Mouse (Mus musculus): ENCODE measurements at regions not wholly inside any gene's neighbourhood (a gene's known extent, or its start where the extent isn't known, plus 50 kb on each side); places are given as distances from the start of the nearest gene placed in this dataset.
"Not testable (repeated sequence)": the region's sequence is repeated elsewhere in the genome, so short reads cannot be mapped to it uniquely, and the experiment has no call there.

DNA sequence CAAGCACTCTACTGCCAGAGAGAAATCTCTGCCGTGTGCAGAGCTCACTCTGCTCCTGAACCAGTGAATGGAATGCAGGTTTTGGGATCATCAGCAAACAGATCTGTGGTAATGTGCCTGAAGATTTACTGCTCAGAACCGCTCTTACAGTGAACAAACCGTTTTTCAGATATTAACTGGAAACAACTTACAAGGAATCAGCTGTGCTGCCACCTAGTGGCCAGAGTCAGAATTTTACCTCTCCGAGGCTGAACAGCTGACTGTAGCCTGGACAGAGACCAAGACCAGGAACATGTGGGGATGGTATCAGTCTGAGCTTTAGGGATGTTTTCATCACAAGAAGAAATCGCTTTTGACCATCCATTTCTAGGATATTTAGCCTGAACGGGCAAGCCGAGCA, 65.3 kb downstream of the Gm15023 start:
- H3K4me2 ChIP-seq; H3K9me3 ChIP-seq; H3K27ac ChIP-seq (replicated peaks); H3K9ac ChIP-seq; H3K36me3 ChIP-seq; H3K4me3 ChIP-seq; H3K27me3 ChIP-seq; ATAC-seq (ENCODE audit: low FRiP score, low read depth); H3K4me1 ChIP-seq (replicated peaks): not testable (repeated sequence)
- 21% methylated on average over 6 of the region's 7 CpGs for WGBS

DNA sequence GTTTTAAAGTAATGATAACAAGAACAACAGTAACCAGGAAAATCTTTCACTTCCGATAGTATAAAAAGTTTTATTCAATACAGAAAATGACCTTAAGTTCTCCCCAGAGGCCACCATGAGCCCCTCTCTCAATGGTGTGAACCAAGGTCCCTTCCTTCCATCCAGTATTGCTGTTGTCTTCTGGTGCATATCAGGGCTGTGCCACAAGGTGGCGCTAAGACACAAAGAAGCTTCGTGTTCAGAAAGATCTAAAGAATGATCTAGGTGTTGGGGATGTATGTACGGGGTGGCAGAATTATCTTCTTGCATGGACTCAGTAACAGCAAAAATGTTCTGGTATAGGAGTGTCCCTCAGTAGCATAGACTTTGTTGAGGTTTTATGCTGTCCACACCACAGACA, 66.6 kb downstream of the Gm15023 start:
- not testable (repeated sequence) for H3K4me2 ChIP-seq; H3K27ac ChIP-seq (replicated peaks); H3K36me3 ChIP-seq; ATAC-seq (ENCODE audit: low FRiP score, low read depth); H3K27me3 ChIP-seq; H3K9me3 ChIP-seq; H3K4me3 ChIP-seq; H3K4me1 ChIP-seq (replicated peaks); H3K9ac ChIP-seq
- WGBS = 21% methylated on average over 4 of the region's 4 CpGs

GRCm38 (mm10) chrX:135101594-135101993, 75.8 kb downstream of the Gm15023 start:
- Histone ChIP-seq H3K4me3 (no peak overlapping the region), H3K4me1 (replicated peaks) (no peaks in the 10 kb centered on the region), H3K9me3 (no peaks in the 10 kb centered on the region), H3K27ac (replicated peaks) (no peak overlapping the region), H3K27me3 (no peaks in the 10 kb centered on the region), H3K9ac (no peak overlapping the region), H3K36me3 (no peaks in the 10 kb centered on the region), H3K4me2 (no peak overlapping the region)
- 43% methylated on average over 3 of the region's 3 CpGs for WGBS
- no peak; the same call in 1 of the 2 replicates for ATAC-seq (ENCODE audit: low FRiP score, low read depth)

DNA sequence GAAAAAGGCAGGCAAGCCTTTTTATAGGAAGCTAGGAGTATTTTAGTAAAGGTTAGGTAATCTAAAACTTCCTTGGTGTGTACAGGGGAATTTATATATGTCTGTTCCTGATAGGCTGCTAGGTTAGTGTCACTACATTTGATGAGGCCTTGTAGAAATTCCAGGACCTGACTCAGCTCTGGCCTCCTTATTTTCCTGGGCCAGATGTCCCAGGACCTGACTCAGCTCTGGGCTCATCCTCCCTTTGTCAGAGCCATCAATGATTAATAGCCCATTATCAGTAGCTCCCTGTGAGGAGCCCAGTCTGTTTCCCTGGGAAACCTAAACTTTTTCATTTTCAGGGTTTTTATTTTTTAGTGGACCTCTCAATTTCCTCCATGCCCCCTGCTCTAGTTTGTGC, 79.3 kb downstream of the Gm15023 start:
- Histone ChIP-seq H3K9me3 (no peaks in the 10 kb centered on the region), H3K4me1 (replicated peaks) (no peaks in the 10 kb centered on the region), H3K4me3 (no peak overlapping the region), H3K36me3 (no peaks in the 10 kb centered on the region), H3K27ac (replicated peaks) (no peak overlapping the region), H3K4me2 (no peak overlapping the region), H3K27me3 (no peaks in the 10 kb centered on the region), H3K9ac (no peak overlapping the region)
- ATAC-seq (ENCODE audit: low FRiP score, low read depth) = no peak

DNA sequence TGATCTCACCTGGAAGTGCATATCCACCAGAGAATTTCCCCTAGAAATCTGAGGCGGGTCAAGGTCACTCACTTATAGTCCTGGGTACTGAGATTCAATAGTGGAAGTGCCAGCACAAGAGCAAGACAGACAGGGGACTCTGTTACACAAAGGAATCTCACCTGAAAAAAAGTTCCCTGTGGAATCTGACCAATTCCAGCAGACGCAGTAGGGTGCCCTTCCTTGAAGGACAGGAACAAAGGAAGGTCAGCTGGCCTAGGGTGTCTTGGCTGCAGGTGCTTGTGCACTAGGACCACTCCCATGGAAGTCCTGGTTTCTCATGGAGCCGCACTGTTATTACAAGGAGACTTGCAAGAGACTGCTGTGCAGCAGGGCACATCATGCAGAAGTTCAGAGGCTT, 81.2 kb downstream of the Gm15023 start:
- ATAC-seq (ENCODE audit: low FRiP score, low read depth) = no peak
- Histone ChIP-seq H3K36me3 (no peaks in the 10 kb centered on the region), H3K27ac (replicated peaks) (no peak overlapping the region), H3K9me3 (no peaks in the 10 kb centered on the region), H3K27me3 (no peaks in the 10 kb centered on the region), H3K4me3 (no peak overlapping the region), H3K4me2 (no peak overlapping the region), H3K9ac (no peak overlapping the region), H3K4me1 (replicated peaks) (no peaks in the 10 kb centered on the region)
- WGBS = 66% methylated on average over 3 of the region's 3 CpGs

DNA sequence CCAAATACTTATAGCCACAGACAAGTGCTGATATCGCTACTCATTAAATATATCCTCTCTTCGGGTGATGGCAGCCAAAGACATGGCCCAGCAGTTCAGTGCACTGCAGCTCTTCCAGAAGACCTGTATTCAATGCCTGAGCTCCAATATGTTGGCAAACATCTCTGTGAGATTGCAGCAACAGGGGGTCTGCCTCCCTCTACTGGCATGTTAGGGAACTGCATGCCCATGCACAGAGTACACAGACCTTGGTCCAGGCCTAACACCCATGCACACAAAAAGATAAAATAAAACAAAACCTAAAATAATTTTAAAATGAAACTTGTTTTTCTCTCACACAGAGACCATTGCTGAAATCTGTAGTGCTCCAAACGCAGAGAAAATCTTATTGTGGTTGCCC, 82.1 kb upstream of the Zmat1 start:
- not testable (repeated sequence) for H3K4me1 ChIP-seq (replicated peaks); H3K36me3 ChIP-seq; H3K4me2 ChIP-seq; H3K4me3 ChIP-seq; H3K27me3 ChIP-seq; H3K9ac ChIP-seq; H3K9me3 ChIP-seq; H3K27ac ChIP-seq (replicated peaks)
- WGBS = 39% methylated on average over 3 of the region's 3 CpGs
- peak; percentile 51; the same call in 1 of the 2 replicates for ATAC-seq (ENCODE audit: low FRiP score, low read depth)

DNA sequence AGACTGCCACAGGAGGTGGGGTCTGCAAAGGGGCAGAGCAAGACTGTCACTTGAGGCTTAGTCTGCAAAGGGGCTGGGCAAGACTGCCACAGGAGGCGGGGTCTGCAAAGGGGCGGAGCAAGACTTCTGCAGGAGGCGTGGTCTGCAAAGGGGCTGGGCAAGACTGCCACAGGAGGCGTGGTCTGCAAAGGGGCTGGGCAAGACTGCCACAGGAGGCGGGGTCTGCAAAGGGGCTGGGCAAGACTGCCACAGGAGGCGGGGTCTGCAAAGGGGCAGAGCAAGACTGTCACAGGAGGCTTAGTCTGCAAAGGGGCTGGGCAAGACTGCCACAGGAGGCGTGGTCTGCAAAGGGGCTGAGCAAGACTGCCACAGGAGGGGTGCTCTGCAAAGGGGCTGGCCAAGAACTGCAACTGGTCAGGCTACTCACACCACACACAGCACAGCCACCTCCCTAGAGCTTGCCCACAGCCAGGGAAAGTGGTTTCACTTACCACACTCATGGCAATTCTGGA, 78.1 kb upstream of the Zmat1 start:
- H3K4me1 ChIP-seq (replicated peaks); H3K9me3 ChIP-seq; H3K9ac ChIP-seq; H3K36me3 ChIP-seq; H3K27me3 ChIP-seq; H3K4me2 ChIP-seq; H3K27ac ChIP-seq (replicated peaks); H3K4me3 ChIP-seq: not testable (repeated sequence)
- WGBS = 23% methylated on average over 7 of the region's 7 CpGs
- ATAC-seq (ENCODE audit: low FRiP score, low read depth) = peak; percentile 68; the same call in 1 of the 2 replicates

- H3K27me3 ChIP-seq; H3K4me3 ChIP-seq; H3K4me1 ChIP-seq (replicated peaks); H3K36me3 ChIP-seq; ATAC-seq (ENCODE audit: low FRiP score, low read depth); H3K9me3 ChIP-seq; H3K27ac ChIP-seq (replicated peaks); H3K9ac ChIP-seq; H3K4me2 ChIP-seq: not testable (repeated sequence)
- 40% methylated on average over 4 of the region's 9 CpGs for WGBS
Observed at GRCm38 (mm10) chrX:135086564-135086963, 77.6 kb upstream of the Zmat1 start.

DNA sequence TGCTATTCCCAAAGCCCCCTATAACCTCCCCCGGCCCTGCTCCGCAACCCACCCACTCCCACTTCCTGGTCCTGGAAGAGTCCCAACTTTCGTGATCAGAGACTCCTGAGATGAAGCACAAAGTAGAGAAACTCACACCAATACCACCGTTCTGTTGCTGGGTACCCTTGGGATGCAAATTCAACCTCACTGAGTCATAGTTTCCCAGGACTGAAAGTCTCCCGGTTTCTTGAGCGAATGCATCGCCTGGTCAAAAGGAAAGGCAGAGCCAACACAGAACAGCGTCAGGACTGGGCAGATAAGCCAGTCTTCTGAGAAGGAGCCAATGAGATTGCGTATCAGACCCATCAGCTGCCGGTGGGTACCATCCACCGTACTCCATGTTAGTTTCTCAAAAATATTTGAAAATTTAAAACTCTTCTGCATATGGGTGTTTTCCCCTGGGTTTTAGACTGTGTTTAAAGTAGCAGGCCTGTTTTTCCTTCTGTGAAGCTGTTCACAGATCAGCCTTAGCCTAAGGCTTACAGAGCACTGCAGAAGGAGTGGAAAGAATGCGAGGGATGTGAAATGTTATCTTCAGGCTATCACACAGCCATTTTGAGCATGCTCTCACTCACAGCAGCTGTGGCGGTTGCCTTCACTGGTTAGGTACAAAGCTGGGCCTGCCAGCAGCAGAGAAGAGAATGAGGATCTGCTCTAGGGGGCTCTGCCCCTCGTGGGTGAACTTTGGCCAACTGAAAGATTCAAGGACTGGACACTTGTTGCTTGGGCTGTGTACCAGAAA, 77.0 kb upstream of the Zmat1 start:
- H3K4me1 ChIP-seq (replicated peaks); H3K36me3 ChIP-seq; ATAC-seq (ENCODE audit: low FRiP score, low read depth); H3K4me3 ChIP-seq; H3K4me2 ChIP-seq; H3K9ac ChIP-seq; H3K9me3 ChIP-seq; H3K27ac ChIP-seq (replicated peaks); H3K27me3 ChIP-seq: not testable (repeated sequence)
- 84% methylated on average over 14 of the region's 14 CpGs for WGBS

DNA sequence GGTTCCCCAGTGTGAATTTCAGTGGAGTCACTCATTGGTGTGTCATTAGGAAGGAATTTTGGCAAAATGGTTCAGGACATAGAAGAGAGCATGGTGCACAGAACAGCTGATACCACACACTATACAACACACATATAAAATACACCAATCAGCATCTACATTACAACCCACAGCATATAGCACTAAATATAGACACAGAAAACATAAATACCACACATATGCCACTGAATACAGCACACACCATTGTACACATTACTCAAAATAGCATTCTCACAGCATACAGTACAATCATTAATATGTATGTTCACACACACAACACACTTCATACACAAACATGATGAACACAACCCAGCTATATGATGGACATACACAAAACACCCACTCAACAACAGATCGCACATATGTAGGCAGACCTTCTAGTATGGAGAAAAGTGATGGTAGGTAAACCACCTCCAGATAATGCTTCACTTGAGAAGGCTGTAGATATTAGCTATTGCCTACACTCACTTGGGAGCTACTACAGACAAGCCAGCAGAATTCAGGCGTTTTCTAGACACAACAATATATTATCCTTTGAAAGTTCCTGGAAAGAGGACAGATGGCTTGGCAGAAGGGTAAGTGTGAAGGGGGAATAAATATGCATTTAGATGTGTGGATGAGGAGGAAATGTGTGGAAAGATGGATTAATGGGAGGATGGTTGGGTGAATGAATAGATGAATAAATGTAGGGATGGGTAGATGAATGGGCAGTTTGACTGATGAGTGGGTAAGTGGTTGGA, 71.6 kb upstream of the Zmat1 start:
- no peaks in the 10 kb centered on the region for H3K27me3 ChIP-seq
- no peak for ATAC-seq (ENCODE audit: low FRiP score, low read depth)
- no peak overlapping the region for H3K27ac ChIP-seq (replicated peaks)
- no peaks in the 10 kb centered on the region for H3K36me3 ChIP-seq
- no peak overlapping the region for H3K4me3 ChIP-seq
- no peak overlapping the region for H3K9ac ChIP-seq
- 75% methylated on average over 2 of the region's 2 CpGs for WGBS
- H3K4me2 ChIP-seq = no peak overlapping the region
- H3K4me1 ChIP-seq (replicated peaks) = no peaks in the 10 kb centered on the region
- H3K9me3 ChIP-seq = no peaks in the 10 kb centered on the region

- Histone ChIP-seq H3K9me3 (no peaks in the 10 kb centered on the region), H3K4me2 (no peak overlapping the region), H3K27me3 (no peaks in the 10 kb centered on the region), H3K9ac (no peak overlapping the region), H3K27ac (replicated peaks) (no peak overlapping the region), H3K36me3 (no peaks in the 10 kb centered on the region), H3K4me1 (replicated peaks) (no peaks in the 10 kb centered on the region), H3K4me3 (no peak overlapping the region)
- ATAC-seq (ENCODE audit: low FRiP score, low read depth) = no peak
- WGBS = 85% methylated on average over 2 of the region's 2 CpGs
Observed at GRCm38 (mm10) chrX:135079388-135079787, 70.4 kb upstream of the Zmat1 start.

GRCm38 (mm10) chrX:135075903-135076302, 66.9 kb upstream of the Zmat1 start:
- no peak overlapping the region for H3K4me3 ChIP-seq
- H3K9me3 ChIP-seq = no peaks in the 10 kb centered on the region
- H3K36me3 ChIP-seq = no peaks in the 10 kb centered on the region
- H3K4me2 ChIP-seq = no peak overlapping the region
- H3K9ac ChIP-seq = no peak overlapping the region
- WGBS = 75% methylated on average over 2 of the region's 2 CpGs
- H3K4me1 ChIP-seq (replicated peaks) = no peaks in the 10 kb centered on the region
- no peak overlapping the region for H3K27ac ChIP-seq (replicated peaks)
- ATAC-seq (ENCODE audit: low FRiP score, low read depth) = no peak
- no peaks in the 10 kb centered on the region for H3K27me3 ChIP-seq

Measured in hindbrain, embryonic 15.5 days (tissue).